Mouse (Mus musculus) liver, adult (tissue): Measurements from ENCODE around the gene Stfa1.
"Not testable (repeated sequence)": the region's sequence is repeated elsewhere in the genome, so short reads cannot be mapped to it uniquely, and the experiment has no call there.

Experiments used
- GATA4 ChIP-seq: IDR thresholded peaks from 2 replicates; pipeline ENCODE4 v1.6.1; 2014; ENCODE audit warnings: mild to moderate bottlenecking, low read length; ENCODE audit not compliant: insufficient replicate concordance

Gene Stfa1

DNA sequence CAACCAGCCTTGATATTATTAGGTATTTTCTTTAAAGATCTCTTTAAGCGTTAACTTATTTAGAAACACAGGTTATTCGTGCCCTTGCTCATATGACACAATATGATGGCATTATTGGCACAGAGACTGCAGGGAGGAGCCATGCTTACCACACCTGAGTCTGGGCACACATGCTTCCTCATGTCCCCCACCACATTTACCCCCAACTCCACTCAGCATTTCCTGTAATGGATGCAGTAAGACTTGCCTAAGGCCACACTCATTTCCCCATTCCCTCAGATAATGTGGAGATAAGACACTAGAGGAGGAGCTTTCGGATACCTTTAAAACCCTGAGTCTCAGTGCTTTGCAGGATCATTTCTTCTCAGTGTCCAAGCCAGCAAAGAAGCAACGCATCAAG lies at the start of gene Stfa1:
TSS of gene Stfa1 (plus strand) at position 156 of the 400 bp plus-strand sequence.
- TF ChIP-seq GATA4, result not testable (repeated sequence)

- TF ChIP-seq GATA4, result no peak
Measured at GRCm38 (mm10) chr16:36289140-36289539, 12.4 kb downstream of the Stfa1 start.

DNA sequence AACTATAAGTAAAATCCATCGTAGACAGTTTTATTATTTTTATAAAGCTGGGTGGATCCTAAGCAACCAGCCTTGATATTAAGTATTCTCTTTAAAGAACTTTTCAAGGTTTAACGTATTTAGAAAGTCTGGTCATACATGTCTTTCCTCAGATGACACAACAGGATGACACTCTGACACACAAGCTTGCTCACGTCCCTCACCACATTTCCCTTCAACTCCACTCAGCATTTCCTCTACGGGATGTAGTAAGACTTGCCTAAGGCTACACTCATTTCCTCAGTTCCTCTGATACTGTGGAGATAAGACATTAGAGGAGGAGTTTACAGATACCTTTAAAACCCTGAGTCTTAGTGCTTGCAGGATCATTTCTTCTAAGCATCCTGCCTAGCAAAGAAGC lies 30.9 kb downstream of the Stfa1 start:
- TF ChIP-seq GATA4, result no peak

- no peak for TF ChIP-seq GATA4
Measured at GRCm38 (mm10) chr16:36319286-36319685, 42.5 kb downstream of the Stfa1 start.

DNA sequence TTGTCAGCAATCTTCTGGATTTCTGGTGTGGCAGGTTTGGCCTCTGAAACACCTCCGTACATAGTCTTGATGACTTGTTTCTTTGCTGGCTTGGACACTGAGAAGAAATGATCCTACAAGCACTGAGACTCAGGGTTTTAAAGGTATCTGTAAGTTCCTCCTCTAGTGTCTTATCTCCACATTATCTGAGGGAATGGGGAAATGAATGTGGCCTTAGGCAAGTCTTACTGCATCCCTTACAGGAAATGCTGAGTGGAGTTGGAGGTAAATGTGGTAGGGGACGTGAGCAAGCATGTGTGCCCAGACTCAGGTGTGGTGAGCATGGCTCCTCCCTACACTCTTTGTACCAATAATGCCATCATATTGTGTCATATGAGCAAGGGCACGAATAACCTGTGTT lies 57.5 kb downstream of the Stfa1 start, which contains the start of gene BC117090:
TSS of gene BC117090 (minus strand) at position 101 of the 400 bp plus-strand sequence.
- no peak for TF ChIP-seq GATA4
